Mouse (Mus musculus): ENCODE measurements around the gene Gm42417. TPM values are rescaled to one million over a fixed set of nuclear protein-coding genes. Genes with fewer than 3 reads are reported as not detected.

Gene Gm42417
- polyA plus RNA-seq, 1 experiment, result 0.25 TPM

- DNase-seq (ENCODE audit: low spot score), result no peak
Measured at GRCm38 (mm10) chr1:36519626-36520025, 19.6 kb downstream of the Gm42417 start.

GRCm38 (mm10) chr1:36518259-36518658 is 21.0 kb downstream of the Gm42417 start:
- no peak for DNase-seq (ENCODE audit: low spot score)

GRCm38 (mm10) chr1:36513718-36514117 is 25.5 kb downstream of the Gm42417 start:
- DNase-seq (ENCODE audit: low spot score), result no peak

- DNase-seq (ENCODE audit: low spot score), result no peak
Measured at GRCm38 (mm10) chr1:36513310-36513709, 25.9 kb downstream of the Gm42417 start.

GRCm38 (mm10) chr1:36512966-36513280 is 26.3 kb downstream of the Gm42417 start:
- no peak for DNase-seq (ENCODE audit: low spot score)

GRCm38 (mm10) chr1:36512089-36512965 is 26.9 kb downstream of the Gm42417 start:
- DNase-seq (ENCODE audit: low spot score), result peak; percentile 55

- peak; percentile 100 for DNase-seq (ENCODE audit: low spot score)
Measured at GRCm38 (mm10) chr1:36511289-36512021, 27.8 kb downstream of the Gm42417 start, which contains the start of gene Cnnm3. TSS of gene Cnnm3 (plus strand) at chr1:36511867.

- DNase-seq (ENCODE audit: low spot score), result no peak
Measured at GRCm38 (mm10) chr1:36508238-36508637, 31.0 kb downstream of the Gm42417 start.

- DNase-seq (ENCODE audit: low spot score), result peak; percentile 62
Measured at GRCm38 (mm10) chr1:36501261-36501660, 38.0 kb downstream of the Gm42417 start.

GRCm38 (mm10) chr1:36497312-36497711 is 41.9 kb downstream of the Gm42417 start:
- no peak for DNase-seq (ENCODE audit: low spot score)

GRCm38 (mm10) chr1:36496719-36497118 is 42.5 kb downstream of the Gm42417 start:
- DNase-seq (ENCODE audit: low spot score), result no peak

- no peak for DNase-seq (ENCODE audit: low spot score)
Measured at GRCm38 (mm10) chr1:36493299-36493698, 45.9 kb downstream of the Gm42417 start.

GRCm38 (mm10) chr1:36492416-36493139 is 46.7 kb downstream of the Gm42417 start:
- DNase-seq (ENCODE audit: low spot score), result no peak

GRCm38 (mm10) chr1:36489661-36490060 is 49.6 kb downstream of the Gm42417 start:
- DNase-seq (ENCODE audit: low spot score), result no peak

- no peak for DNase-seq (ENCODE audit: low spot score)
Measured at GRCm38 (mm10) chr1:36487111-36487510, 52.1 kb downstream of the Gm42417 start.

GRCm38 (mm10) chr1:36485080-36485479 is 54.1 kb downstream of the Gm42417 start:
- DNase-seq (ENCODE audit: low spot score), result no peak

GRCm38 (mm10) chr1:36483825-36484224 is 55.4 kb downstream of the Gm42417 start:
- DNase-seq (ENCODE audit: low spot score), result no peak

Other genes with a start within 250 kb of the Gm42417 start
- 7.4 and 8.1 TPM in 2 replicates for gene Arid5a, start 231.7 kb downstream of the Gm42417 start, polyA plus RNA-seq (2012; rRNA removed)
- gene Kansl3, start 170.2 kb downstream of the Gm42417 start, polyA plus RNA-seq (2012; rRNA removed), result 47.3 and 48.4 TPM in 2 replicates
- 0.18 and 0.19 TPM in 2 replicates for gene Fer1l5, start 167.1 kb downstream of the Gm42417 start, polyA plus RNA-seq (2012; rRNA removed)
- gene Lman2l, start 94.2 kb downstream of the Gm42417 start, polyA plus RNA-seq (2012; rRNA removed), result 17.6 and 20.3 TPM in 2 replicates
- 8.6 and 9.1 TPM in 2 replicates for gene Cnnm4, start 67.8 kb downstream of the Gm42417 start, polyA plus RNA-seq (2012; rRNA removed)
- 15.2 and 17.6 TPM in 2 replicates for gene Cnnm3, start 27.6 kb downstream of the Gm42417 start, polyA plus RNA-seq (2012; rRNA removed)
- 21.3 and 26.1 TPM in 2 replicates for gene Ankrd23, start 2.5 kb downstream of the Gm42417 start, polyA plus RNA-seq (2012; rRNA removed)
- 19.6 and 26.7 TPM in 2 replicates for gene Ankrd39, start 8.0 kb upstream of the Gm42417 start, polyA plus RNA-seq (2012; rRNA removed)
- gene Sema4c, start 18.9 kb upstream of the Gm42417 start, polyA plus RNA-seq (2012; rRNA removed), result 25.6 and 30.8 TPM in 2 replicates
- gene Fam178b, start 143.8 kb upstream of the Gm42417 start, polyA plus RNA-seq (2012; rRNA removed), result 4.3 TPM in 2 replicates
- 400 and 450 TPM in 2 replicates for gene Cox5b, start 152.0 kb upstream of the Gm42417 start, polyA plus RNA-seq (2012; rRNA removed)
- gene 4933424G06Rik, start 170.7 kb upstream of the Gm42417 start, polyA plus RNA-seq (2012; rRNA removed), result 0.10 and 0.14 TPM in 2 replicates
- 116 and 141 TPM in 2 replicates for gene Actr1b, start 175.0 kb upstream of the Gm42417 start, polyA plus RNA-seq (2012; rRNA removed)
- gene Zap70, start 222.4 kb upstream of the Gm42417 start, polyA plus RNA-seq (2012; rRNA removed), result 1.1 and 1.2 TPM in 2 replicates

All from urinary bladder, adult 2 months (tissue).